Mouse (Mus musculus): ENCODE results near the gene Gm21310. TPM values are rescaled to one million over a fixed set of nuclear protein-coding genes. Genes with fewer than 3 reads are reported as not detected.

Gm21310 gene
- total RNA-seq (2023; ENCODE audit: inconsistent age), result not detected in 4 replicates

GRCm38 (mm10) chrY:10147083-10147482, at the start of gene Gm21310:
TSS of gene Gm21310 (minus strand) at chrY:10147183.

Other genes starting within 250 kb of the Gm21310 start
- not detected in 4 replicates for gene Gm20834, start 177.4 kb upstream of the Gm21310 start, total RNA-seq (2023; ENCODE audit: inconsistent age)

Data from B cell, adult (primary cell).